Mouse (Mus musculus) testis, adult 2 months (tissue): ENCODE results near the gene Iba57. TPM values are rescaled to one million over a fixed set of nuclear protein-coding genes. Genes with fewer than 3 reads are reported as not detected.

ENCODE experiments used
- H3K27ac ChIP-seq: fragments of 200-500 bp; 2 replicates; pipeline ENCODE4 v1.5.1; 2012; ENCODE audit warnings: low read depth, low read length; ENCODE audit not compliant: control insufficient read depth, insufficient read depth
- H3K27me3 ChIP-seq: fragments of 200-500 bp; 2 replicates; pipeline ENCODE4 v1.6.1; 2012; ENCODE audit warnings: mild to moderate bottlenecking, low read length, moderate library complexity; ENCODE audit not compliant: control insufficient read depth, insufficient read depth
- H3K36me3 ChIP-seq: fragments of 200-500 bp; 2 replicates; pipeline ENCODE4 v1.6.1; 2012; ENCODE audit warnings: mild to moderate bottlenecking, low read length; ENCODE audit not compliant: control insufficient read depth, insufficient read depth
- H3K4me1 ChIP-seq: fragments of 200-500 bp; 2 replicates; pipeline ENCODE4 v1.6.1; 2012; ENCODE audit warnings: low read length; ENCODE audit not compliant: control insufficient read depth, insufficient read depth
- H3K4me3 ChIP-seq: fragments of 200-500 bp; 2 replicates; pipeline ENCODE4 v1.5.1; 2012; ENCODE audit warnings: low read depth, mild to moderate bottlenecking, low read length, moderate library complexity, mixed read lengths; ENCODE audit not compliant: control insufficient read depth
- CTCF ChIP-seq: fragments of 200-500 bp; IDR thresholded peaks from 2 replicates; pipeline ENCODE4 v1.5.1; 2012; ENCODE audit warnings: low read depth, mild to moderate bottlenecking, inconsistent platforms, low read length, moderate library complexity; ENCODE audit not compliant: control insufficient read depth, insufficient read depth, insufficient replicate concordance
- POLR2A ChIP-seq: fragments of 200-500 bp; IDR thresholded peaks from 2 replicates; pipeline ENCODE4 v1.6.1; 2012; ENCODE audit warnings: low read depth, mild to moderate bottlenecking, inconsistent platforms, low read length, moderate library complexity; ENCODE audit not compliant: control insufficient read depth
- polyA plus RNA-seq: library from polyadenylated mRNA; depleted of rRNA; stranded (reverse); fragments of >200 nt; gene quantifications from 2 replicates; pipeline ENCODE4 v1.2.3, GENCODE M21; 2012

Gene Iba57
- polyA plus RNA-seq, 1 experiment, result 10.3 TPM

DNA sequence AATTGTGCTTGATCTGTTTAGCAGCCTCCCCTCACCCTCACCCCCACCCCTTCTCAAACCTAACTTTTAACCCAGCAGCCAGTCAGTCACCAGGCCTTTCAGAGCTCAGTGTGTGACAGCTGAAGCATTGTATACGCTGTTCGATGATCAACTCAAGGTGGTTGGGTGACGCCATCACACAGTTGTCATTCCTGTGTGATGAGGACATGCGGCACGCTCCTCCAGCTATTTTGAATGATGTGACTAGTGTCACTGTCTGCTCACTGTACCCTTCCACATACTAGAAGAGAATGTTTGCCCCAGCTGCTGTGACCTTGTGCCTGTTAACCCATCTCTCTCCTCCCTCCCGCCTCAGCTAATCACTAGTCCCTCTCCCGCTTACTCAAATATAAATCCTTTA is 9.3 kb downstream of the Iba57 start:
- TF ChIP-seq POLR2A (no peak), CTCF (no peak)
- no peak overlapping the region for H3K4me3 ChIP-seq
- no peaks in the 10 kb centered on the region for H3K27me3 ChIP-seq
- H3K4me1 ChIP-seq, result peaks cover 3% of the 10 kb centered on the region; the same call in 1 of the 2 replicates
- H3K36me3 ChIP-seq, result no peaks in the 10 kb centered on the region; the same call in 1 of the 2 replicates
- H3K27ac ChIP-seq, result no peak overlapping the region

GRCm38 (mm10) chr11:59151729-59152128 is 11.8 kb downstream of the Iba57 start:
- no peaks in the 10 kb centered on the region for H3K4me1 ChIP-seq
- H3K4me3 ChIP-seq, result no peak overlapping the region
- no peaks in the 10 kb centered on the region for H3K27me3 ChIP-seq
- no peak overlapping the region for H3K27ac ChIP-seq
- peak; percentile 40; the same call in 1 of the 2 replicates for TF ChIP-seq CTCF
- no peak for TF ChIP-seq POLR2A
- no peaks in the 10 kb centered on the region for H3K36me3 ChIP-seq

- Histone ChIP-seq H3K27me3 (no peaks in the 10 kb centered on the region), H3K4me3 (no peak overlapping the region), H3K36me3 (no peaks in the 10 kb centered on the region), H3K27ac (no peak overlapping the region), H3K4me1 (no peaks in the 10 kb centered on the region)
- TF ChIP-seq POLR2A (no peak), CTCF (no peak)
Observed at GRCm38 (mm10) chr11:59149302-59149701, 14.2 kb downstream of the Iba57 start.

DNA sequence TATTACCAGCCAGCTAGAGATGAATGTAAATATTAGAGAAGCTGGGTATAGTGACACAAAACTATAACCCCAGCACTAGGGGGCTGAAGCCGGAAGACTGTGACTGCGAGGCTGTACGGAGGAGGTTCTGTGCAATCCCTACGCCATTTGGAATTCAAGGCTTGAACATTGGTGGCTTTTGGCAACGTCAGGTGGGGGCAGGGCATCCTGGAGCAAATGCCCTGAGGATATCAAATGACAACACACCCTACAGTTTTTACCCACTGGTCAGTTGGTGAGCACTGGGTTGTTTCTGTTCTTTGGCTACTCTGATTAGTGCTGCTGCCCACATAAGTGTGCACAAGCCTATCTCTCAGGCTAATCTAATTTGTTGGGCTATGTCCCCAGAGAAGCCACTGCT is 20.6 kb downstream of the Iba57 start:
- TF ChIP-seq CTCF, result no peak
- TF ChIP-seq POLR2A, result no peak

DNA sequence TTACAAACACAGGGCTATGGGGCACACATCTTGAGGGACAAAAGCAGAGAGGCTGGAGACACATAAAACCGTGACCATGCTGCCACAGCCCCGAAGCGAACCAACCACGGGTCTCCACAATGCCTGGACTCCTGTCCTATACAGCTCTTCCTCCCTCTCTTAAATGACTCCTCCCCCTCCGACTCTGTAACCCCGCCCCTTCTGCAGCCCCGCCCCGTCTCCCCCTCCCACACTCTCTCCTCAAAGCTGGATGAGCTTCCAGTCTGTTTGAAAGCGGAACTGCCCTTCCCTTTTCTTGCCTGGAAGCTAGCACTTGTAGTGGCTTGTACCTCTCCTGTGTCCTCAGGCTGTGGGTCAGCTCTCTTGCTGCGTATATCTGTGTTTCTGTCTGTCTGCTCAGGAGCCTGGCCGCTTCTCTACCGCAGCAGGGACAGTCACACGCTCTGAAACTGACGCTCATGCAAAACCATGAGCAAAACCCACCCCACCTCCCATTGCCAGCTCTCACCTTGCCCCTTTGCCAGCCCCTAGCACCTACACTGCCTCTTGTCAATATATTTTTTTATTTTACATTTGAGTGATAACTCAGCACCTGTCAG is 21.7 kb downstream of the Iba57 start:
- Histone ChIP-seq H3K27me3 (no peaks in the 10 kb centered on the region), H3K4me1 (peaks cover 2% of the 10 kb centered on the region; the same call in 1 of the 2 replicates), H3K36me3 (no peaks in the 10 kb centered on the region), H3K4me3 (no peak overlapping the region; the same call in 1 of the 2 replicates), H3K27ac (no peak overlapping the region)
- TF ChIP-seq CTCF (no peak), POLR2A (no peak)

More for the DNA sequence above, 20.6 kb downstream of the Iba57 start:
- Histone ChIP-seq H3K4me1 (peaks cover 2% of the 10 kb centered on the region; the same call in 1 of the 2 replicates), H3K36me3 (no peaks in the 10 kb centered on the region), H3K4me3 (no peak overlapping the region), H3K27me3 (no peaks in the 10 kb centered on the region), H3K27ac (no peak overlapping the region)

DNA sequence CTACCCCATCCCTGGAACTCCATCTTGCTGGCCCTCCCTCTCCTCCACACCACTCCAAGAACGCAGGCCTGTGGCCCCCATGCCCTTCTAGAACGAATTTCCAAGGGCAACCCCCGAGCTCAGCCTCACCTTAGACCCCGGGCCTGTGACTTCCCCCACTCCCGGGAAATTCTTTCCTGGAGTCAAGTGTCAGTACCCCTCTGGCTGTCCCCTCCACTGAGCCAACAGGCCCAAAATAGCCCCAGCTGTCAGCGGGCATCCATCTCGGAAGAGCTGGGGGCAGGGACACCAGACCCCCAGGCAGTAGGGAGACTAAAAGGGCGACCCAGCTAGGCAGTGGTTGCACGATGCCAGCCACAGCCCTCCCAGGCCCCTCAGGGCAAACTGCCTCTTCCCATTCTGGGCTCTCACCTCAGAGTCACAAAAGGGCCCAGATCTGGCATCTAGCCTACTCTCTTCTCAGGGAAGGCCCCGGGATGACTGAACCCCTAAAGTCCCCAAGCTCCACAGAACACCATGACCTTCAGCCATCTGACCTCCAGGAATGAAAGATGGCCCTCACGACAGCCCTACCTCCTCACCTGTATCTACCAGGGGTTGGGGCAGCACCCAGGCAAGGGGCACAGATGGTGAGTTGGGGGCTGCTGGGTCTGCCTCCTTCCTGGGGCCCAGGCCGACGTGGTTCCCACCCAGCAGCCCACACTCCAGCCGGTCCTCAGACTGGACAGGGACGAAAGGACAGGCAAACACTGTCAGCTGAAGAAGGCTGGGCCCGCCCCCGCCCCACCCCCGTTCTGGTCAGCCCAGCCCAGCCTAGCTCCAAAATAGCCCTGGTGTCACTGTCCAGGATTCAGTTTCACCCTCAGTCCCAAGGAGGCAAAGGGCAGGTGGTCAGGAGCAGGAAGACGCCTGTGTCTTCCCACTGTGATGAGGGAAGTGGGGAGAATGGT is 24.7 kb downstream of the Iba57 start:
- Histone ChIP-seq H3K27ac (no peak overlapping the region), H3K36me3 (no peaks in the 10 kb centered on the region), H3K4me1 (peaks cover 18% of the 10 kb centered on the region), H3K27me3 (no peaks in the 10 kb centered on the region), H3K4me3 (no peak overlapping the region)
- TF ChIP-seq CTCF, result no peak
- no peak for TF ChIP-seq POLR2A
